Mouse (Mus musculus) left cerebral cortex, postnatal 36 days (tissue): ENCODE measurements at regions not wholly inside any gene's neighbourhood (a gene's known extent, or its start where the extent isn't known, plus 50 kb on each side); places are given as distances from the start of the nearest gene placed in this dataset.
A peak's percentile ranks its signal among the peaks of the same experiment; 100 is the strongest.

Experiments
- DNase-seq, 2 experiments: peaks; one replicate each; pipeline ENCODE4 v3.0.0; 2021 to 2022; ENCODE audit warnings: low spot score in 2 of 2, mixed read lengths in 1 of 2
- intact Hi-C: fragments of 180-260 bp; cut with DNase I; formaldehyde crosslinking; loops from one replicate; pipeline ENCODE4 v1.15.1; 2025

DNA sequence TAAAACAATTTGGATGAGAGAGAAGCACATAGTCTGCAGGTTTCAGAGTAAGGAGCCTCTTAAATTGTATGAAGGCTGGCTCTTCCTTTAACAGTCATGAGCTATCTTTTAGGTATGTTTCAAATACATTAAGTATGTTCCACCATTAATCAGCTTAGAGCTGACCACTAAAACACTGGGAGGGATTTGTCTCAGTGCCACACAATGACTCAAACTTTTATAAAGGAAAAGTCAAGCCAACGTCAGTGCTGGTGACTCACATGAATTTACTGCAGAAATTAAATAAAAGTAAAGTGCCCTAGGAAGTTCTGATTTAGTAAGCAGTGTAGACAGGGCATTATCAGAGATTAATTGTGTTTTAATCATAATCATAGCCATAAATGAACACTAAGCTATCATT lies 118.6 kb upstream of the Nrp1 start:
- intact Hi-C loops: no loop called here
- no peak for DNase-seq

DNA sequence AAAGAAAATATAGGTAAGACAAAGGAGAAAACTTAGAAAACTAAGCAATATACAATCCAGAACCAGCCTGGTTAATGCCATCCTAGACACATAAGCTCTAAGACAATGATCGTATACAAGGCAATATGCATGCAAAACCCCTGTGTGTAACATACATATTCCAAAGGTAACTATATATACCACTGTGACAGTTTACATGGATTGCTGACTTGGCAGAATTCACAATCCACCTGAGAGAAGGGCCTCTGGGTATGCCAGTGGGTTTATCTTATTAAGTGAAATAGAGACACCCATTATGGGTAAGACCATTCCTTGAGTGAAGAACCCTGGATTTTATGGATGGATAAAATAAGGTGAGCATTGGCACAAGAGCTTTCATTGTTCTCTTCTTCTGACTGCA lies 117.2 kb upstream of the Nrp1 start:
- intact Hi-C loops: no loop called here

DNA sequence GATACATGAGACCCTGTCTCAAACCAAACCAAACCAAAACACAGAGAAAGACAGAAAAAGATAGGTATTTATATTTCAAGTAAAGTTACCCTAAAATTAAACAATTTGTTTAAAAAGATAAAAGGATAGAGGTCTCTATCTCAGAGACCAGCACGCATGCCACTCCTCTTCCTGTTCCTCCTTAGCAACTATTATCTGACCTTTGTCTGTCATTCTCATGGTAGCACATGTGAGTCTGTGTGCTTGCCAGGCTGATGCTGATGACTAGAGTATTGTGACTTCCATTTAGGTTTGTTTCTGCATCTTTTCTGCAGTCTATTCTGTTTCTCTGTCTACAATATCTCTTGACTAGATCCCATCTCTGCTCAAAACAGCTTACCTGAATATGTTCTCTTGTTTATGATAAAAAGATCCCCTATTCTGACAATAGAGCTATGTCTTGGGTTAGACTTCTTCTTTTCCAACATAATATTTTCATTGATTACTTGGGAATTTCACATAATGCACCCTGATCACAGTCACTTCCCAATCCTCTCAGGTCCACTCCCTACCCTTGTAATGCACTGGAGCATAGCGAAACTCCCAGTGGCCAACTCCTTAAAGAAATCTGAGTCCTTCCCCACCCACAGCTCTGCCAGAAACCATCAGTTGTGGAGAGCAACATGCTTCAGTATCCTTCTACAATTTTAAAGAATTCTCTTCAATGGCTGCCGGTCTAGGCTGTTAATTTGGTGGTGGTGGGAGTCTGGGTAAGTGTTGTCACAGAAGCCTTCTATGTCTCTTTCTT lies 115.7 kb upstream of the Nrp1 start:
- no peak for DNase-seq
- intact Hi-C loops: no loop called here

More for the DNA sequence above, 117.2 kb upstream of the Nrp1 start:
- no peak for DNase-seq

DNA sequence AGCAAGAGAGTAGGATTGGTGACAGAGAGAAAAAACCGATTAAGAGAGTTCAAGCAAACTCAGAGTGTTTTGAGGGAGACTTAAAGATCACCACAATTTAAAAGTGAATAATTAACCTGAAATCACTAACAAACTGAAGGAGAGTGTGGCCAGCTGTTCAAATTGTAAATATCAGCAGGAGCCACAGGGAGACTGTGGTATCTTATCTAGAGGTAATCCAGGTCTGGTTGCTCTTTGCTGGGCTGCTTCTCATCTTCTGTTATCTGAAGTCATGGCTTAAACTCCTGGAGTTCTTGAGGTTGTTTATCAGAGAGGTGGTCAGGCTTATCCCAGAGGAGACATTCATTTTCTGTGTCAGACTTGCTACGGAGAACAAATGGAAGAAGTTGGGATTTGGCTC lies 106.7 kb upstream of the Nrp1 start:
- DNase-seq: no peak
- intact Hi-C loops: no loop called here

DNA sequence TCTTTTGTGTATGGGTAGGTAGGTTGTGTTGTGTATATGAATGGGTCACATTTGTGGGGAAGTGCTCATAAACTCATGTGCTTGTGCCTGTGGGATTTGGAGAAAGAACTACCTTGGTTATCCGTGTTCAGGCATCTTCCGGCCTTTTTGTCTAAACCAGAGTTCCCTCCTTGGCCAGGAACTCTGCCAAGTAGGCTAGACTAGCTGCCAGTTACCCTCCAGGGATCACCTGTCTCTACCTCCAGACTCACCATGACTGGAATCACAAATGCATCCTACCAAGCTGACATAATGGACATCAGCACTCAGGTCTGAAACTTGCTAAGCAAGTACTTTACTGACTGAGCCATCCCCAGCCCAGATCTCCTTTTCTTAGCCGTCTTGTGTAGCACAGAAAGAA lies 97.6 kb upstream of the Nrp1 start:
- intact Hi-C loops: no loop called here

DNA sequence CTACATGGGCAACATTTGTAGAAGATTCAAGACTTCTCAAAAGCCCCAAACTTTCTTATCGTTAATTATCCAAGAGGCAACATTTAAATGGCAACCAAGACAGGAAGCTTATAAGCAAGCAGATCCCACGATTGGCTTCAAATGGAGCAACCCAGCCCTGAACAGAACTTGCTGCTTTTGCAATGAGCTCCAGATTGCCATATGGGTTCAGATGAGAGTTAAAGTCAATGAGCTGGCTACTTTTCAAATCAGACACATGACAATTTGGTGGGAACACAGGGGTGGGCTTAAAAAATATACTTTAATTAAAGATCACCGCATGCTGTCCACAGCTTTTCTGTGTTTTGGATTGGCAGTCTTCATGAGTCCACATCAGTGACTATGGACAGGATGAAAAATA lies 97.0 kb upstream of the Nrp1 start:
- intact Hi-C loops: no loop called here
- no peak for DNase-seq

More for the DNA sequence above, 97.6 kb upstream of the Nrp1 start:
- no peak for DNase-seq

DNA sequence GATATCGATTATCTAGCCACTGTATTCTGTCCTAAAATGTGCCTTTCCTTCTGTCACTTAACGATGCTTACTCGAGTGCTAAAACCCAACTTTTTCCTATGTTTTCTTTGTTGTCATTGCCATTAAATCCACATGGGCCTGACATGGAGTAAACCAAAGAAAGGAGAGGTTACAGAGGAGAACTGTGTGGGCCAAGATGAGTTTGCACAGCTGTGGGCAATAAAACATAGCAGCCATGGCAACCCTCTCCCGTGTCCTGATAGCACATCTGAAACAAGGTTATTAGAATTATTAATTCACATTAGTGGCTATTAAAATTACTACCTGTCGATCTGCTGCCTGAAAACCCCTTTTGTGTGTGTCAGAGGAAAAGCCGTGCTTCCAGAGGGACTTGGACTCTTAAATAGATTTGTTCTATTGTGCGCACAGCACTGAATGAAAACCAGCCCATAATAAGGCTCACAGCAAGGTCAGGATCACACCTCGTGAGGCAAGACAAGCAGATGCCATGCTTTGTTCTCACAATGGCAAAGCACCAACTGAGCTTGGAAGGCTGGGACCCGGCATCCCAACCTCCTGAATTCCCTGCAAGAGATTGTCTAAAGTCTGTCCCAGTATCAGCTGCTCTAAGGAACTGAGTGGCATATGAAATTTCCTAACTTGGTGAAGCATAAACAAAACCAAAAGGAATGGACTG lies 95.0 kb upstream of the Nrp1 start:
- intact Hi-C loops: no loop called here
- DNase-seq: no peak

DNA sequence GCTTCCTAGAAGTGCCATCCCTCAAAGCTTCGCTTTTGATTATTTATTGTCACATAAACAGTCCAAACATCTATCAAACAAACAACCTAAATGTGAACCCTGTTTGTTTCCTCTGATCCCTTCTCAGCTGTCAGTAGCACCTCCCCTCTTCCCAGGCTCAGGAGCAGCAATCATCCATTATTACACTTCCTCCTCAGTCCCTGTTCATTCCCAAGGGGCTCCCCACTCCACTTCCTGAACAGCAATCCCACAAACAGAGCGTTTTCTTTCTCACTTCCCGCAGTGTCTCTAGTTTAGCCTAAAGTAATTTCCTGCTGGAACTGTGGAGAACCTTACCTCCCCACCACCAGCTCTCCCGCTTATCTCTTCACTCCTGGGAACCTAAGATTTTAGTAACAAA lies 91.1 kb upstream of the Nrp1 start:
- DNase-seq: no peak
- intact Hi-C loops: no loop called here

DNA sequence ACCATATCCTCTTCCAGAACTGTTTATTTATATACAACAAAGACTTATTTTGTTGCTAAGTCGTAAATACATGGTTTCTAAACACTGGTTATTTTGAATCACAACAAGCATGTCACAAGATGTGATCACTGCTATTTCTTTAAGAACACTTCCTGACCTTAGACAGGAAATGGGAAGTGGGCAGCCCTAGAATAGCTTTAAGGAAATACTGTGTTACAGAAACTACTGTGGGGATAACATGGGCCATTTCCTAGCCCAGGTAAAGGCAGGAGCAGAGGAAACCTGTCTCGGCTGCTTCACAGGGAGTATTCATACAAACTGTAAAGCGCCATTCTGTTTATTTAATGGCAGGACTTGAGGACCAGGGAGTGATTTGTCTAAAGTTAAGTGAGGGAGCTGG lies 90.4 kb upstream of the Nrp1 start:
- intact Hi-C loops: no loop called here
- DNase-seq: no peak

DNA sequence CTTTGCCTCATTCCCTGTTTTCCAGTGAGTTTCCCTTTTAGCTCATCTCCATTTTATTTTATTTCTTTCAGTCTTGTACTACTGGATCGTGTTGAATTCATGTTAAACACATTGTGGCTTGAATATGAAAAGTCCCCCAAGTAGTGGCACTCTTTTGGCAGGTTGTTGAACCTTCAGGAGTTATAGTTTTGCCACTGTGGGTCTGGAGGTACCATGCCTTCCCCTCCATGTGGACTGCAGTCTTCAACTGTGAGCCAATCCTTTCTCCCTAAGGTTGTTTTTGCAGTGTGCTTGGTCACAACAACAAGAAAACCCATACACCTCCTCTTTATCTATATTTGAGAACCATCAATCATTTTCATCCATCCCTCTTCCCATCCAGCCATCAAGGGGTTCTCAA lies 88.9 kb upstream of the Nrp1 start:
- DNase-seq: no peak
- intact Hi-C loops: no loop called here

DNA sequence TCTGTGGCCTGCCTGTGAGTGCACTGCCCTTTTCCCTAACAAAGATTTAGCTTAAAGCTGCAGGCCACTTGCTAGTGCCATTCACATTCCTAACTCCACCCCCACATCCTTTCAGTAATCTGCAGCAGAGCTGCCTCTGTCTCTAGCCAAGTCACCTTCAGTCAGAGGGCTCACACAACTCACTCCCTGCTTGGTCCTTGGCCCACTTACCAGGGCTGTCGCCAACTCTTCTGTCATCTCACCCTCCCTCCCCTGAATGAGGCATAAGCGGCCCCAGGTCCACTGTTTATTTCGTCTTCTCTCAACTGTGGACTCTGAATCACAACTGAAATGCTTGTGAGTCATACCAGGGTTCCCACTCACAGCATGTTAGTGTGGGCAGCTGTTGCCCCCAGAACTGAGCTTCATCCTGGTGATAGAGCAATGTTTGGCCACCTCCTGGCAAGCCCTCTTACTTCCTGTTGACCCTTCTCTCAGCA lies 85.5 kb upstream of the Nrp1 start:
- intact Hi-C loops: no loop called here
- peak; percentile 36 to 39 for DNase-seq

DNA sequence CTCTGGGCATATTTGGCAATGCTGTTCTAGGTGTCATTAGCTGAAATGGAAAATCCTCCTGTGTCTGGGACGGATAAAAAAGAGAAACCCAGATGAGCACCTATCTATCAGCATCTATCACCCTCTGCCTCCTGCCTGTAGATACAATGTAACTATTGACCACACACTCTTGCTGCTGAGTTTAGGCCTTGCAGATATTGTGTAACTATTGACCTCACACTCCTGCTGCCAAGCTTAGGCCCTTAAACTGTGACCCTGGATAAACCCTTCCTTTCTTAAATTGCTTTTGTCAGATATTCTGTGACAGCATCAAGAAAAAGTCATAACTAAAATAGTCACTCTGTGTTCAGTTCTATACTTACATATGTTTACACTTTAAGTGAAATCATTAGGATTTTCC lies 81.9 kb upstream of the Nrp1 start:
- no peak for DNase-seq
- intact Hi-C loops: no loop called here

DNA sequence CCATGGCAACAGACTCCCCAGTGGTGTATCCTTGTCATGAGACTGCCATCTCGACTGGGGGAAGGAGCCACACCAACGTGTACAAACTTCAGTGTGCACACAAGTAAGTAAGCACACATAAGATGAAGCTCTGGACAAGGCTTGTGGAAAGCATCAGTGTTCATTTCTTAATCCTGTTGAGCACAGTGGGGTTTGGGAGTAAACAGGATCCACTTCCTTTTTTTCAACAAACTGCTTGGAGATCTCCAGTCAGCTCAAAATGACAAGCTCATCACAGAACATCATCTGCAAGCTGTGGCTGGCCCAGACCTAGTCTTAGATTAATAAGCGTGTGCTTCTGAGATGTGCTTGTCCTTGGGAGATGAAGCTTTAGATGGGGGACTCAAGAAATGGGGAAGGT lies 75.6 kb upstream of the Nrp1 start:
- intact Hi-C loops: no loop called here
- no peak for DNase-seq

DNA sequence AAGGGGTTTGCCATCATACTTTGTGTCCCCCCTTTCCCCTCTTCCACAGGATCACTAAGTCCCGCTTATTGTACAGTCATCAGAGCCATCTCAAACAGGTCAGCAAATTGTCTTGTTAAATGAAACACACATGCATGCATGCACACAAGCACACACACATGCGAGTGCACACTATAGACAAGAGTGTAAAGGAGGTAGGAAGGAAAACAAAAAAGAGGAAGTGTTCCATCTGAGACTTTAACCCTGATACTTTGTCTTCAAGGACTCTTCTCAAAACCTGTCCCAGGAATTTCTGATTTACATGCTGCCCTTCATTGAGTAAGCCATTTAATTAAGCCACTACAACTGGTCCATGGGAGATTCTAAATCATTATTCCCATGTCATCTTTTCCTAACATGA lies 75.0 kb upstream of the Nrp1 start:
- DNase-seq: no peak
- intact Hi-C loops: no loop called here

DNA sequence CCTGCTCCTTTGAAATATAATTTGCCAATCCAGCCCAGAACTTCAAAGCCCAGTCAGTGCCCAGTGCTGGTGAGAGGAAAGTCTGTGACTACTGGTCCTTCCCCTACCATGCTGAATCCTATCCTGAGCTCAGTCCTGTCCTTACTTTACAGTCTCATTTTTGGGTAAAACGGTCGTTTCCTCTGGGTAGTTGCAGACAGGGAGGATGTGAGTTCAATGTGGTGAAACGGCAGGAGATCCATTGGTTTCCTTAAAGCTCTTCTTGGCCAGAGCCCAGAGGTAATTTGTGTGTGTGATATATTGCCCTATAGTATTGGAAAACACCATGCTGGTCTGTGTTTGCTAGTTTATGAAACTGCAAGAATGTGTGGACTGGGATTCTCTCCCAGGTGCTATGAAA lies 73.6 kb upstream of the Nrp1 start:
- intact Hi-C loops: no loop called here
- DNase-seq: no peak

DNA sequence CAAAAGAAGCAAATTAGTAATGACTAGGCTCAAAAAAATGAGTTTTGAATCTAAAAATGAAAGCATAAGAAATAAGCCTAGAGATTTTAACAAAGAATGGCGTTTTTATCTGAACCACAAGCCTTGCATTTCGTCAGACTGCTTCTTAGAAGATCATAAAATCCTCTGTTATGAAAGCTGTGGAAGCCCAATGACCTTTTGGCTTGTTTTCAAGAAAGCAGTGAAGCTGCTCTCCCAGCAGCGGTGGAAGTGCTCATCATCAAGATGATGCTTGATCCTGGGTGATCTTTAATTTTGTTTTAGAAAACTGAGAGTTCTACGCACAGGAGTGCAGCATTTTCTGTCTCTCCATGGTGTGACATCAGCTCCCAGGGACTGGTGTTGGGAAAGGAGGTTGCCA lies 68.3 kb upstream of the Nrp1 start:
- no peak for DNase-seq
- intact Hi-C loops: no loop called here

DNA sequence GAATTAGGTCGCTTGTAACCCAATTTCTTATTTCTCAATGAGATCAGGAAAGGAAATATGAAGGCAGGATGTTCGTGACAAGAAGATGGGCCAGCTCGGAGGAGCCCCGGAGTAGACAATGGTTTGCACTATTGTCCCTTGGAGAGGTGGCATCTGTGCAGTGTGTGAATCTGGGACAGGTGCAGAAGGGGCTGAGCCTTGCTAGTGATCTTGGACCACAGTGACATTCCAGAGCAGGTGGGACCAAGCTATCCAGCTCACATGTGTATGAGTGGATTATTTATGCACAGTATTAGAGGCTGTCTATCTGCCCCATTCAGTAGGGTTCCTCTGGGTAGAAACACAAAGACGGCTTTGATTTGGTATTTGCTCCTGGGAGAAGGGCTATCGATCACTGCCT lies 66.0 kb upstream of the Nrp1 start:
- no peak for DNase-seq
- intact Hi-C loops: no loop called here

DNA sequence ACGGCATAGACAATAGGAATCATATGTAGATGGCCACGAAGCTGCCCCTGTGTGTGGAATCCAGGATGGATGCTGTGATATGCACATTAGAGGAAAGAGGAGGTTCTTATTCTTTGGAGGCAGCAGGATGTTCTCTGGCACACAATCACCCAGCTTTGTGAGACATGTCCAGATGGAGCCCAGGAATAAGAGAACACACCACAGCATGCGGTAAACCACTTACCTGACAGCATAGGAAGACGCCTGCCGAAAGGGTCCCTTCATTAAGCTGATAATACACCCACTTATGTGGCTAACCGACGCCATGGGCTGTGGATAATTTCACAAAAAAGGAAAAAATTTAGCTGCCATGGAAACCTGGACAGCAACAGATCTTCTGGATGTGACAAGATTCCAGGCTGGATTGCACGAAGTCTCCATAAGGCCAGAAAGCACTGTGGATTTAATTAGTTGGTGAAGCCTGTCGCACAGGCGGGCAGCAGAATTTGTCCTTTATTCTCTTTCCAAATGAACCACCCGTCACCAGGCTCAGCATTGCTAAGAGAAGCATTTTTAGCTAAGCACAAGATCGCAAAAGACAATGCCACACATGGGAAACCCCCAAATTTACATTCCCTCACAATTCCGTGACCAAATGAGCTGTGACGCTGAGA lies 61.5 kb upstream of the Nrp1 start:
- DNase-seq: peak; percentile 33 to 37
- intact Hi-C loops: no loop called here

DNA sequence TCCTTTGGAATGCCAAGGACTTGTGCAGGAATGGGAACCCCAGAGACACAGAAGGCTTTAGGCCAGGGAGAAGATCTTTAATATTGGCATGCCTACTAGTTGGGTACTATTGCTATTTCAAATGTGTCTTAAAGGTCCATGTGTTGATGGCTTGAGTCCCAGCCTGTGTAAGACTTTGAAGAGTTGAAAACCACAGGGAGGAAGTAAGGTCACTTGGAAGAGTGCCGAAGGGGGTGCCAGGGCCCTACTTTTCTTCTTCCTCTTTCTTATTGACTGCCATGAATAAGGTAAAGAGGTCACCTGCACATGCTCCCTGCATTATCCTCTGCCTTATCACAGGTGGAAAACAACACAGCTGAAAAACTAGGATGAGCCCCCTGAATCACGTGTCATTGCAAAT lies 56.1 kb upstream of the Nrp1 start:
- no peak for DNase-seq
- intact Hi-C loops: no loop called here
